Mouse (Mus musculus) liver, embryonic 14.5 days (tissue): Measurements from ENCODE around the gene Tgtp2.

Experiments
- CTCF ChIP-seq: IDR thresholded peaks from 2 replicates; pipeline ENCODE4 v1.5.1; 2016; ENCODE audit warnings: antibody characterized with exemption, low read depth, control low read depth
- EP300 ChIP-seq: IDR thresholded peaks from 2 replicates; pipeline ENCODE4 v1.6.1; 2016; ENCODE audit warnings: antibody characterized with exemption, low read depth

GRCm38 (mm10) chr11:49111000-49111399 lies 47.0 kb upstream of the Tgtp2 start:
- no peak for TF ChIP-seq CTCF
- TF ChIP-seq EP300, result no peak
